Mouse (Mus musculus) erythroid progenitor cell, adult 5-6 weeks (primary cell): ENCODE data around the gene Lsamp. TPM values are rescaled to one million over a fixed set of nuclear protein-coding genes. Genes with fewer than 3 reads are reported as not detected.

Experiments
- ATAC-seq: replicated peaks from 2 replicates; pipeline ENCODE4 v1.8.0; 2016; ENCODE audit warnings: moderate number of reproducible peaks, mild to moderate bottlenecking, moderate TSS enrichment, inconsistent platforms; ENCODE audit not compliant: poor library complexity, low FRiP score, severe bottlenecking
- total RNA-seq, 2 experiments: library from RNA; stranded (forward) in 1 of 2; stranded (reverse) in 1 of 2; fragments of 150-400 nt in 1 of 2; fragments of 186-747, 209-891 nt in 1 of 2; gene quantifications; 2 replicates each; pipeline versions ENCODE4 v1.2.3 to v1.2.4; 2015 to 2017; ENCODE audit warnings: low replicate concordance in 2 of 2

Gene Lsamp
- total RNA-seq, 2 experiments from 2014 or later, result not detected

DNA sequence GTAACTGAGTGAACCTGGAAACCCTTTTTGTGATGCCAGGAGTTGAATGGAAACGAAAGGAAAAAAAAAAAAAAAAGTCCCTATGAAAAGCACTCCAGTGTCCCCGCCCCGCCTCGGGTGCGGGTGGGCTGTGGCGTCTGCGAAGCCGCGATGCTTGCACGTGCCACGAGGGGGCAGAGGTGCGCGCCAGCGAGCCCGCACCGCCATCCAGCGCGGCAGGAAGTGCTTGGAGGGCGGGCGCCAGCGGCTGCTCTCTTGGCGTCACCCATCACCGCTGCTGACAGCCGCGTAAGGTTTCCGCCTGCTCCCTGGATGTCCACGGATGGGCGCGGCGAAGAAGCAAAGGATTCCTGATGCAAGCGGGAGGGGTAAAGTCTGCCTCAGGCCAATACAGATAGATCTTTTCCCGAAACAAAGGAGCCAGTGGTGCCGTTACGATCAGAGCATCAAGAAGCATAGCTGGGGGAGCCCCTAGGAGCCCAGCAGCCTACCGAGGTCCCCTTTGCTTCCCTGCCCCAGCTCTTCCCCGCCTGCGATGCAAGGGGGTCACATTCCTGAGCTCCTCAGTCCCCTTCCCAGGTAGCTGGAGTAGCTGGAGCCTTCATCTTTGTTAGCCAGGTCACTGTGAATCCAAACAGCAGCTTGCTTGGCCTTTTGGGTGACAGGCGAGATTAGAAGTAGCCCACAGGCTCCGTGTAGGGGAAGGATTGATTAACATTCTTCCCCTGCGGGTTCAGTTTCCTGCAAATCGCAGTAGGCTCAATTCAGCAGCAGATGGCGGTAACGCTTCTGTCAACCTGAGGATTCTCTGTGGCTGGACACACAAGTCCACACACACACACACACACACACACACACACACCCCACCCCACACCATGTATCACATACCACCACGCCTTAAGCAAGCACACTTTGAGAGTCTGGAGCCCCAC, 2206.2 kb downstream of the Lsamp start:
- peak; percentile 81 for ATAC-seq
